Mouse (Mus musculus) CD8-positive naive resting alpha-beta T cell, adult 2 months (primary cell): ENCODE measurements at regions not wholly inside any gene's neighbourhood (a gene's known extent, or its start where the extent isn't known, plus 50 kb on each side); places are given as distances from the start of the nearest gene placed in this dataset.

Source experiments
- DNase-seq, 2 experiments: peaks; one replicate each; pipeline ENCODE4 v3.0.0; 2022; ENCODE audit warnings: low read depth in 2 of 2, low spot score in 2 of 2

DNA sequence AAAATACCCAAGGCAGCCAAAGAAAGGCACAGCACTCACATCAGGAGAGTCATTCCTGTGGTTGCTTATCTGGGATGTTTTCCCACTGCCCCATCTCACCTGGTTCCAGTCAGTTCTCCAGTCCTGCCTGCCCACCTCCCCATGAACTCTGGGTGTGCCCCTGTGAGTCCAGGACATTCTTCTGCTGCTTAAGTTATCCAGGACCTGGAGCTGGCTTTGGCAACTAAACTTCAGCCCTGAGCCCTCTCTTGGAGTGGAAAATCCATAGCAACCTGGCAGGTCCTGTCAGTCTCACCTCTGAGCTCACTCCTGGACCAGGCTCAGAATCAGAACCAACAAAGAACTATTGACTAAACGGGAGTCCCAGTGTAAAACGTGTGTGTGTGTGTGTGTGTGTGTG, 63.9 kb upstream of the Cxcl12 start:
- DNase-seq, result no peak

- no peak for DNase-seq
These were observed 63.1 kb upstream of the Cxcl12 start for GRCm38 (mm10) chr6:117105182-117105589.

DNA sequence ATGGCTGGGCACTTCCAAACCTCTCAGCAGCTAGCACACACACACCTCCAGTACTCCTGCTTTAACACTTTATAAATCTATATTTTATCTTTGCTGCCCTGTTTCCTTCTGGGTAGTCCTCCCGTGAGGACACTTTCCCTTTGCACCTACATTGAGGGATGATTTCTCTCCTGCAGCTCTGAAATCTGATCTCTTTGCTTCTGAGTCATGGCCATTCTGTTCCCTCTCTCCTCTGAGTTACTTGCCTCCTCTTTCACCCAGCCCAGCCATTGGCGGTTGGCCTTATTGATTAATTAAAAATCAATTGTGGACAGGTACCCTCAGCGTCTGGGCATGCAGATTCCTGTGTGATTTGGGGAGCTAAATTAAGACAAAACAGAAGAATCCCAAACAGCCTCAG, 58.0 kb upstream of the Cxcl12 start:
- no peak for DNase-seq

DNA sequence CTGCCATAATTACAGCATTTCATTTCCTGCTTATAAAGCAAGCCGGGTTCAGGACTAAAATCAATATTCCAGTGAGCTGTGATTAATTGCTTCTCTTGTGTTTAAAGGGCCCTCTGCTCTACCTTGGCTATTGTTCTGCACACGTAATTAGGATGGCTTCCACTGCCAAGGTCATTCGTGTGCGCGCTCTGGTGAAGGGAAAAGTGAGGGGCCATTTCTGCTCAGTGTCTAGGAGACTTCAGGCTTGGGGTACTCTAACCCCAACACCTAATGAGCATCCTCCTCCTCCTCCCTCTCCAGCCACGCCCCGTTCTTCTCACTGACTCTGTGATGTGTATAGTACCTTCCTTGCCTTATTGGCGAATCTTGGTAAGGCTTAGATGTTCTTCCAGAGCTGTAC, 53.5 kb upstream of the Cxcl12 start:
- no peak for DNase-seq

GRCm38 (mm10) chr6:117118081-117118480, 50.3 kb upstream of the Cxcl12 start:
- DNase-seq, result no peak
